Comparison of ENCODE assay signal across 34 mouse cellular contexts in genomic region chr10:96173771-96174170, GRCm38 (mm10). TPM values are rescaled to one million over a fixed set of nuclear protein-coding genes. Genes with fewer than 3 reads are reported as not detected.
DNase-seq lines count a peak whose midpoint lies in the region; ATAC-seq and TF ChIP-seq lines count a peak whose summit lies in the region.
"Had no signal": no experiment of that assay in that cellular context is flagged by ENCODE, and none has a peak within 500 bp of the region (broad histone marks: within the 10 kb centered on the region; RNA-seq: fewer than 3 reads in every experiment).

No protein-coding gene starts in this region.

- no peaks in the 10 kb centered on the region for H3K4me1 ChIP-seq in lung, embryonic 14.5 days (ENCODE audit: insufficient read depth)
- peaks cover 28% of the 10 kb centered on the region for H3K4me1 ChIP-seq in bone marrow macrophage, adult 2 months (ENCODE audit: control insufficient read depth, insufficient read depth, low read length)
- H3K4me1 ChIP-seq: hindbrain, embryonic 10.5 days; intestine, embryonic 15.5 days; neural tube, embryonic 15.5 days had no signal

- whole genome bisulfite sequencing in lung, embryonic 14.5 days: 68% methylated on average over 10 of the region's 10 CpGs

- no peaks in the 10 kb centered on the region for H3K36me3 ChIP-seq in lung, embryonic 14.5 days (ENCODE audit: insufficient read depth)
- H3K36me3 ChIP-seq: G1E; hindbrain, embryonic 10.5 days; intestine, embryonic 15.5 days; neural tube, embryonic 15.5 days had no signal

- H3K9me3 ChIP-seq in lung, embryonic 14.5 days (ENCODE audit: low read depth, low read length): no peaks in the 10 kb centered on the region
- H3K9me3 ChIP-seq: hindbrain, embryonic 10.5 days; intestine, embryonic 15.5 days; neural tube, embryonic 15.5 days had no signal

- H3K4me2 ChIP-seq in lung, embryonic 14.5 days: no peak overlapping the region
- H3K4me2 ChIP-seq: heart, embryonic 11.5 days; intestine, embryonic 15.5 days; neural tube, embryonic 15.5 days had no signal

- no peak for TF ChIP-seq POLR2A in bone marrow macrophage, adult 2 months (IDR thresholded peaks at IDR 0.05; ENCODE audit: borderline replicate concordance, low read depth, low read length)

- peak; percentile 17 for DNase-seq in lung, embryonic 14.5 days
- DNase-seq in lung, postnatal 14 days: no peak
- DNase-seq in adipocyte (ENCODE audit: low spot score): peak; percentile 28
- no peak for DNase-seq in thymus, postnatal 4 days
- DNase-seq in thymus, adult 18-20 months: no peak
- DNase-seq: adrenal gland, postnatal 10 days; B cell, adult 2 months; cerebellum, adult 11 months; cerebellum, postnatal 10 days; kidney, adult 8-10 months; kidney, postnatal 10 days; lung, postnatal 10 days; right cerebral cortex, adult 18-20 months; right cerebral cortex, postnatal 4 days; thymus, postnatal 14 days had no signal

- no peak overlapping the region for H3K4me3 ChIP-seq in lung, embryonic 14.5 days (ENCODE audit: low read depth, low read length)
- H3K4me3 ChIP-seq in bone marrow macrophage, adult 2 months (ENCODE audit: insufficient read depth, low read length): no peak overlapping the region
- H3K4me3 ChIP-seq: hindbrain, embryonic 10.5 days; intestine, embryonic 15.5 days; left cerebral cortex, adult 2 months; neural tube, embryonic 15.5 days had no signal

- no peak overlapping the region for H3K27ac ChIP-seq in lung, embryonic 14.5 days (ENCODE audit: low read depth)
- peak overlapping the region; percentile 94 for H3K27ac ChIP-seq in bone marrow macrophage, adult 2 months (ENCODE audit: insufficient read depth, low read depth, low read length)
- H3K27ac ChIP-seq: hindbrain, embryonic 10.5 days; intestine, embryonic 15.5 days; left cerebral cortex, adult 2 months; liver, embryonic 14.5 days; neural tube, embryonic 15.5 days had no signal

- no peak overlapping the region for H3K9ac ChIP-seq in lung, embryonic 14.5 days
- H3K9ac ChIP-seq: intestine, embryonic 15.5 days; liver, embryonic 14.5 days; neural tube, embryonic 15.5 days had no signal

- TF ChIP-seq CTCF in lung, embryonic 14.5 days (IDR thresholded peaks at IDR 0.05; ENCODE audit: low read depth): no peak
- no peak for TF ChIP-seq CTCF in bone marrow macrophage, adult 2 months (IDR thresholded peaks at IDR 0.05; ENCODE audit: low read depth, low read length)

- H3K27me3 ChIP-seq in lung, embryonic 14.5 days (ENCODE audit: insufficient read depth, low read length): no peaks in the 10 kb centered on the region
- H3K27me3 ChIP-seq: CH12.LX; intestine, embryonic 15.5 days; neural tube, embryonic 15.5 days had no signal

- no peak for ATAC-seq in lung, embryonic 14.5 days (ENCODE audit: insufficient read depth)
- peak; percentile 35; the same call in 1 of the 2 replicates for ATAC-seq in granulocyte monocyte progenitor cell, adult 5-6 weeks (replicated peaks; ENCODE audit: poor library complexity, severe bottlenecking)
- ATAC-seq: activated CD4-positive, CD25-positive, alpha-beta regulatory T cell, adult 4 months; forebrain, embryonic 16.5 days; hindbrain, embryonic 16.5 days; intestine, embryonic 15.5 days had no signal

RNA-seq across cellular contexts. Expression of gene Gm5426, which starts 37.4 kb away (rescaled TPM):
- polyA plus RNA-seq in lung, embryonic 14.5 days (2014; fragmentation: Nextera tagmentation; extraction: Ambion mirVana): not detected in 2 replicates
- not detected in 2 replicates for polyA plus RNA-seq in bone marrow macrophage, adult 2 months (2012; ENCODE audit: insufficient read depth, insufficient read length, missing spikeins)
- total RNA-seq in granulocyte monocyte progenitor cell, adult 5-6 weeks (2014; fragmentation: Nextera tagmentation): not detected in 2 replicates
- not detected in 2 replicates for total RNA-seq in granulocyte monocyte progenitor cell, adult 5-6 weeks (2017)
- total RNA-seq: adrenal gland, postnatal 10 days; CH12.LX; G1E; gastrocnemius, postnatal 4 days; layer of hippocampus, postnatal 10 days; left cerebral cortex, adult 2 months; left cerebral cortex, postnatal 36 days; megakaryocyte-erythroid progenitor cell, adult 5-6 weeks had no signal
- polyA plus RNA-seq: forebrain, embryonic 16.5 days; G1E; heart, embryonic 11.5 days; heart, postnatal 0 days; hindbrain, embryonic 10.5 days; hindbrain, embryonic 16.5 days; intestine, embryonic 15.5 days; limb, embryonic 14.5 days; liver, embryonic 14.5 days; neural tube, embryonic 15.5 days had no signal

Comparison
In these comparisons a context has a peak if more than half of its experiments do, and no peak if none do; other contexts are left out.
1. DNase-seq: peak in lung, embryonic 14.5 days (single experiment) and adipocyte (single experiment); none in lung, postnatal 14 days (single experiment), thymus, postnatal 4 days (single experiment) and thymus, adult 18-20 months (0 of 2).